Mouse (Mus musculus) gonadal fat pad, adult 2 months (tissue): Measurements from ENCODE around the gene Ppp2r5c. TPM values are rescaled to one million over a fixed set of nuclear protein-coding genes. Genes with fewer than 3 reads are reported as not detected.

Experiments
- DNase-seq: peaks from one replicate; pipeline ENCODE4 v3.0.0-alpha.2; 2012; ENCODE audit warnings: low read depth
- polyA plus RNA-seq: library from polyadenylated mRNA; depleted of rRNA; stranded (reverse); fragments of >200 nt; gene quantifications from 2 replicates; pipeline ENCODE4 v1.2.3, GENCODE M21; 2012

The Ppp2r5c gene
- polyA plus RNA-seq, 1 experiment, result 42.5 TPM

- DNase-seq, result no peak
Measured at GRCm38 (mm10) chr12:110488031-110488430, 41.1 kb downstream of the Ppp2r5c start.

- no peak for DNase-seq
Measured at GRCm38 (mm10) chr12:110489946-110490701, 43.2 kb downstream of the Ppp2r5c start.

GRCm38 (mm10) chr12:110492436-110492835 is 45.5 kb downstream of the Ppp2r5c start:
- DNase-seq, result no peak

GRCm38 (mm10) chr12:110493597-110494369 is 46.9 kb downstream of the Ppp2r5c start:
- DNase-seq, result no peak

GRCm38 (mm10) chr12:110494846-110495245 is 47.9 kb downstream of the Ppp2r5c start:
- DNase-seq, result no peak

GRCm38 (mm10) chr12:110495260-110495659 is 48.3 kb downstream of the Ppp2r5c start:
- no peak for DNase-seq

- no peak for DNase-seq
Measured at GRCm38 (mm10) chr12:110496016-110496415, 49.1 kb downstream of the Ppp2r5c start.

GRCm38 (mm10) chr12:110497013-110497412 is 50.1 kb downstream of the Ppp2r5c start:
- DNase-seq, result no peak

- no peak for DNase-seq
Measured at GRCm38 (mm10) chr12:110497485-110497884, 50.6 kb downstream of the Ppp2r5c start.

GRCm38 (mm10) chr12:110498283-110499224 is 51.6 kb downstream of the Ppp2r5c start:
- no peak for DNase-seq

- no peak for DNase-seq
Measured at GRCm38 (mm10) chr12:110499225-110499992, 52.5 kb downstream of the Ppp2r5c start.

- no peak for DNase-seq
Measured at GRCm38 (mm10) chr12:110500095-110500494, 53.2 kb downstream of the Ppp2r5c start.

- no peak for DNase-seq
Measured at GRCm38 (mm10) chr12:110503406-110504144, 56.7 kb downstream of the Ppp2r5c start.

- no peak for DNase-seq
Measured at GRCm38 (mm10) chr12:110504145-110504490, 57.2 kb downstream of the Ppp2r5c start.

GRCm38 (mm10) chr12:110504793-110505192 is 57.9 kb downstream of the Ppp2r5c start:
- no peak for DNase-seq

GRCm38 (mm10) chr12:110506046-110506445 is 59.1 kb downstream of the Ppp2r5c start:
- no peak for DNase-seq

GRCm38 (mm10) chr12:110507714-110508297 is 60.9 kb downstream of the Ppp2r5c start:
- no peak for DNase-seq

- DNase-seq, result no peak
Measured at GRCm38 (mm10) chr12:110508680-110509079, 61.8 kb downstream of the Ppp2r5c start.

GRCm38 (mm10) chr12:110510171-110510871 is 63.4 kb downstream of the Ppp2r5c start:
- DNase-seq, result no peak
